Mouse (Mus musculus) WW6 (cell line): ENCODE results near the gene Ski.

Source experiments
- DNase-seq: peaks from one replicate; pipeline ENCODE4 v3.0.0-alpha.2; 2013; ENCODE audit warnings: low read depth, low spot score

Gene Ski

GRCm38 (mm10) chr4:155234371-155235310, 12.2 kb upstream of the Ski start:
- no peak for DNase-seq

- no peak for DNase-seq
Observed at GRCm38 (mm10) chr4:155233878-155234277, 11.5 kb upstream of the Ski start.

- no peak for DNase-seq
Observed at GRCm38 (mm10) chr4:155228461-155228860, 6.1 kb upstream of the Ski start.

GRCm38 (mm10) chr4:155227986-155228385, 5.6 kb upstream of the Ski start:
- no peak for DNase-seq

- DNase-seq, result no peak
Observed at GRCm38 (mm10) chr4:155225918-155226317, 3.5 kb upstream of the Ski start.

GRCm38 (mm10) chr4:155223594-155224528, 1.5 kb upstream of the Ski start:
- DNase-seq, result no peak

- DNase-seq, result peak; percentile 80
Observed at GRCm38 (mm10) chr4:155222841-155223593, 625 bp upstream of the Ski start.

GRCm38 (mm10) chr4:155221599-155222551, 517 bp downstream of the Ski start:
- peak; percentile 22 for DNase-seq

GRCm38 (mm10) chr4:155221106-155221505, 1.3 kb downstream of the Ski start:
- DNase-seq, result no peak

- no peak for DNase-seq
Observed at GRCm38 (mm10) chr4:155220213-155221100, 1.9 kb downstream of the Ski start.

GRCm38 (mm10) chr4:155219271-155220212, 2.9 kb downstream of the Ski start:
- no peak for DNase-seq

GRCm38 (mm10) chr4:155218104-155218732, 4.2 kb downstream of the Ski start:
- no peak for DNase-seq

- no peak for DNase-seq
Observed at GRCm38 (mm10) chr4:155217241-155218103, 4.9 kb downstream of the Ski start.

GRCm38 (mm10) chr4:155215773-155216630, 6.4 kb downstream of the Ski start:
- no peak for DNase-seq

GRCm38 (mm10) chr4:155215203-155215602, 7.2 kb downstream of the Ski start:
- DNase-seq, result no peak

GRCm38 (mm10) chr4:155214793-155215192, 7.6 kb downstream of the Ski start:
- no peak for DNase-seq
